Mouse (Mus musculus) spleen, postnatal 10 days (tissue): ENCODE data around the gene Gstm3.
"Not testable (repeated sequence)": the region's sequence is repeated elsewhere in the genome, so short reads cannot be mapped to it uniquely, and the experiment has no call there.

Experiments
- DNase-seq, 2 experiments: peaks; one replicate each; pipeline ENCODE4 v3.0.0; 2021 to 2022; ENCODE audit warnings: low spot score in 2 of 2

Gene Gstm3

GRCm38 (mm10) chr3:107974237-107974636 lies 5.2 kb upstream of the Gstm3 start:
- DNase-seq: no peak

GRCm38 (mm10) chr3:107972070-107972469 lies 3.0 kb upstream of the Gstm3 start:
- DNase-seq: no peak

DNA sequence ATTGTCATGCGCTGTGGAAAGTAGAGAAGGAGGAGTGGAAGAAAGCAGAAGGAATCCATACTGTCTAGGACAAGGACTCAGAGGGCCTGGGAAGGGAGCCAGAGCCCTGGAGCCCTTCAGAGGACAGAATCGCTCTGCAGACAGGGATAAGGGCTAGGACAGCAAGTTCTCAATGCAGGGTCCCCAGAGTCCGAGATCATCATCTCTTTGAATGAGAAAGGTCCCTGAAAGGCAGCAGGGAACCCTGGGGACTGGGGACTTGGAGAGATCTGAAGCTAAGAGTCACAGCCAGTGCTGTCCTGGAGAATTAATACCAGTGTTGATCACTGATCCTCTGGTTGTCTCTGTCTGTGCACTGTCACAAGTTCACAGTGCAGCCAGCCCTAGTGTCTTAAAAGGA lies 2.0 kb upstream of the Gstm3 start:
- DNase-seq: not testable (repeated sequence)

DNA sequence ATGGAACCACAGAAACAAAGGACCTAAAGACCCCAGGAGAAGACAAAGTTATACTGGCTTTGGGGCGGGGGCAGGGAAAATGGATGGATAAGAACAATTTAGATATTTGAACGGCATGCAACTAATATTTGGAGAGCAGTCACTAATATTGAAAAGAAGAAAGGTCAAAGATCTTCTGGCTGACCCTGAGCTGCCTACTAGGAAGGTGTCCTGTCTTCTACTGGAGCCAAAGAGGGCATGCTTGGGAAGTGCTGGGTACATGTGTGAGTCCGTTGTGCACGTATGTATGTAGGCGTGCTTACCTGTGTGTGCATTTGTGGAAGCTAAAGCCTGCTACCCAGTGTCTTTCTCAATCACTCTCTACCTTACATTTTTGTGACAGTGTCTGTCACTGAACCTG lies 2.5 kb downstream of the Gstm3 start:
- no peak for DNase-seq

GRCm38 (mm10) chr3:107965592-107965991 lies 3.5 kb downstream of the Gstm3 start:
- no peak for DNase-seq

DNA sequence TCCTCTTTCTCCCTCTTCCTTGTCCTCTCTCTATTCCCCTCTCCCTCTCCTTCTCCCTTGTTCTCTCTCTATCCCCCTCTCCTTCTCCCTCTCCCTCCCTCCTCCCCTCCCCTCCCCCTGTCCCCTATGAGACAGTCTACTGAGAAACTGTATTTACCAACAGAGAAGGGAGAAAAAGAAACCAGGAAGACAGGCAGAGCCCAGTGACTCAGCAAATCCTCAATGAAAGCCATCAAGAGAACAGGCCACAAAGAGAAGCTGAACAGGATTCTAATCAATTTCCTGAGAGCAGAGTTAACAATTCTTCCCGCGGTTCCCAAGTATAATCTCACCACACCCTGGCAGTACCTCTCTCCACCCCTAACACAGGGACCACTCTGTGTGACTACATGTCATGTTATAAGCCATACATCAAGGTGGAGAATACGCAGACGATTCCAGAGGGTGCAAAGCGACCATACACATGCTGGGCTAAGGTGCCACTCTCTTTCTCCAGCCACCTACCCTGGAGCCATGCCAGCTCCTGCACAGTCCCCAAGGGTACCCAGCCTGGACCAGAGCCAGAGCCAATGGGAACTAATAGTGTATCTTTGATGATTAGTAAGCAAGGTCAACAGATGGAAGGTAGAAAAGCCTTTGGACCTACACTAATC lies 4.3 kb downstream of the Gstm3 start:
- no peak for DNase-seq

DNA sequence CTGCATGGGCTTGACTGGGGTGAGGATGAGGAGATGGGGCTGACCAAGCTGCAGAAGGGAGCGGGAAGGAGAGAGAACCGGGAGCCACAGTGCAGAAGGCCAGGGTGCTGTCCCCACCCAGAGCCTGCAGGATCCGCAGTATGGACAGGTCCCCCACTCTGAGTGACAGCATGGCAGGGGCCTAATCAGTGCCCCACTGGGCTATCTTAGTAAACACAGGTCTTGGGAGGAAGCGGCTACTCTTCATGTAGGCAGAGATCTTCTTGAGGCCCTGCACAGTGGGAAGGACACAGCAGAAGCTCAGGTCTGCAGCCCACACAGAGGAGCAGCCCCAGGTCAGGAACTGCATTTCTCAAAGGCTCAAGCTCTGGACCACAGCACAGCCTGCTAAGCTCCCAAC lies 5.1 kb downstream of the Gstm3 start:
- DNase-seq: no peak

- not testable (repeated sequence) for DNase-seq
Observed at GRCm38 (mm10) chr3:107955260-107955659, 13.8 kb downstream of the Gstm3 start.

DNA sequence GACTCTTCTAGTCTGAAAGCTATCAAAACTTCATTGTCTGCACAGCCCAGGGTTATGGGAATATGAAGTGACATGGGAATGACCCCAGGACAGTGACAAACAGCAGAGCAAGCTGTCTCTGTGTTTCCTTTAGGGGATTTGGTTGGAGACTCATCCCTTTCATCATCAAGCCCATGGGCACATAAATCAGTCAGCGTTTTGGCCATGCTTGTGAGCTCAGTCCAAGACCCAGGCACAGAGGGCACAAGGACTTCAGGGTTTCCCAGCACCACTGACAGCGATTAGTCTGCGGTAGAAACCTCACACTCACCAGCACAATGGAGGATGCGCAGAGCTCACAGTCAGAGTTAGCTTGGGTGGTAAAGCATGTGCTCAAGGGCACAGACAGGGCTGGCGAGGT lies 15.2 kb downstream of the Gstm3 start:
- no peak for DNase-seq

DNA sequence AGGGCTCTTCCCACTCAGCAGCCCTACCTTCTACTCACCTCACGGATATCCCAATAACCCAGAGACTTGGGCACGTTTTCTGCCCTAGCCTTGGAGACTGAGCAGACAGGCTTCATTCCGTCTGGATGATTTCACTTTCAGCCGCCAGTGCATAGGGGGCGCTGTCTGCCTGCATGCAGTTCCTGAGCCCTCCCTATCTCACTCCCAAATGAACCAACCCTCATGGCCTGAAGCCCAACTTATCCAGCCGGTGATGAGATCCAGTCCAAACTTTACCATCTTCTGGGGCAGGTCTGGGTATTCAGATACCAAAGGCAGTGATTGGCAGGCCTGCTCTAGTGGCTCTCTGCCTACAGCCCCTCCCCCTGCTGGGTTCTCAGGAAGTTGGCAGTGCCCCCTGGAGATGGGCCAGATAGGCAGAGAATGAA lies 15.7 kb downstream of the Gstm3 start:
- DNase-seq: peak; percentile 13 to 57

- DNase-seq: no peak
Observed at GRCm38 (mm10) chr3:107950531-107950930, 18.6 kb downstream of the Gstm3 start.

DNA sequence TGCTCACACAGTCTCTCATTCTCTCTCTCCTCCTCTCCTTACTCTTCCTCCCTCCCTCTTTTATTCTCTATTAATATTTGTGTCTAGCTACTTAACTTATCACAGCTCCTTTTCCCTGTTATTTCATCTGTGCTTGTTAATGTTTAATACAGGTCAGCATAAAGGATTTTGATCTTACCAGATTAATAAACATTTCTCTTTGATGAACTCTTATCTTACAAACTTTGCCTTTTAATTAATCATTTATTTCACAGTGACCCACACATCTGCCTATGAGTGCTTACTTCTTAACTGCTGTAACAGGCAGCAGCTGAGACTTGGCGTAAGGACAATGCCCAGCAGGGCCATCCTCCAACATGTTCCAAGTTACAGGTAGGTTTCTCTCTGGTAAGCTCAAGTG lies 19.6 kb downstream of the Gstm3 start:
- not testable (repeated sequence) for DNase-seq

DNA sequence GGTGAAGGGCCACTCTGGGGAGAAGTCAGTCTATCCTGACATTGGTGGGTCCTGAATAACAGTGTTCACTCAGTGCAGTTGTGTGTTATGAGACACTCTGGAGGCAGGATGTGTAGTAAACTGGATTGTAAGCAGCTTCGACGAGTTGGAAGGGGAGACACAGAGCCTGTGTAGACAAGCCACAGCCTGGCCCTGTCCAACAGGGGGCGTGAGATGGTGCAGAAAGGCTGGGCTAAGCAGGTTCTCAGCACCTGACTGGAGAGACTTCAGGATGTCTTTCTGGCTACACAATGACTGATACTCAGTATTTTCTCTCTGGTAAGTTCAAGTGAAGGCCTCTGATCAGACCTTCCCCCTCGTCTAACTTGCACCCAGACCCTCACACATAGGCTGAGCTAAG lies 23.4 kb downstream of the Gstm3 start:
- no peak for DNase-seq

GRCm38 (mm10) chr3:107943239-107943990 lies 25.7 kb downstream of the Gstm3 start, which contains the start of gene Gstm6:
Gstm6 (minus strand) TSS chr3:107943749.
- DNase-seq: no peak

DNA sequence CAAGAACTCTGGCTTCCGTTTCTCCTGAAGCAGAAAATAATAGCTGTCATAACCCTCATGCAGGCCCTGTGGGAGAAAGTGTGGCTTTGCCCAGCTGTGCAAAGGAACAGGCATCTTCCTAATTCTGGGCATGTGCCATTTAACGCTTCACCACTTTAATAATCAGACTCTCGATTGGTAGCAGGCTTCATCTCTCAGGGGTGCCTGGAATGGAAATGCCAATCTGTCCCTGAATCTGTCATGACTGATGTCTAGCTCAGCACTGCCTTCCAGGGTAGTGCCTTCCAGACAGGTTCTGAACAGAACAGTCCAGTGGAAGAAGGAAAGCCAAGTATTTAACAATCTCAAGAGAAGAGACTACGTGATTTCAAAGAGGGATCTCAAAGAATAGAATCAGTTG lies 27.8 kb downstream of the Gstm3 start:
- no peak for DNase-seq

GRCm38 (mm10) chr3:107940524-107940923 lies 28.6 kb downstream of the Gstm3 start:
- no peak for DNase-seq

DNA sequence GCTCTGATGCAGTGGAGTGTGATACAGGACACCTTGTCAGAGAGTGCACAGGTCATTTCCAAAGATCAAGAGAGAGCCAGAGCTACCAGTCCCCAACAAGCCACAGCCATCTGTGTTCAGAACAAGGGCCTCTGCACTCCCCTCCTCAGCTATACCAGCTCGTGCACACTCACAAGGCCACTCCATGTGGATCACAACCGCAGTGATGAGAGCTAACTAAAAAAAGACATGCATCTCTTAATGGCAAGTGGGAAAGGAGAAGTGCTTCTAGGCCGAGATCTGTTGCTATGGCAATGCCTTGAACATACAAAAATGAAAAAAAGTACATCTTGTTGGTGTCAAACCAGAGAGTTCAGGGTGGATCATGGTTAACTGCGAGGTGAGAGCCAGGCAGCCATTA lies 29.3 kb downstream of the Gstm3 start:
- no peak for DNase-seq

DNA sequence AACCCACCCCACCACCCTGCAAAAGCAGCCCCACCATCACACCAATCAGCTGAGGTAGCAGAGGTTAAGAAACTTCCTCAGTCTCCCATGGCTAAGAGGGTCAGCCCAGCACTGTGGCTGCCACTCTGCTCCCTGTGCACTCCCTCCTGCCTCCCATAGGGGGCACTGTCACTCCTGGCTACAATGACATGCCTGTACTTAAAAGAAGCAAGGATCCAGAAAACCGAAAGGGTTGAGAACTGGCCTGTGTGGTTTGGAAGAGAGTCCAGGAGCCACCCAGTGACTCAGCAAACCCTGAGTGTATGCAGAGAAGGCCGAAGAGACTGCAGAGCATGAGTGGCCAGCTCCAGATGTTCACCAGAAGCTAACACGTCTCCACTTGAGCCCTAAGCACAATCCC lies 29.7 kb downstream of the Gstm3 start:
- peak; percentile 16 to 58 for DNase-seq

GRCm38 (mm10) chr3:107935888-107936287 lies 33.2 kb downstream of the Gstm3 start:
- no peak for DNase-seq

DNA sequence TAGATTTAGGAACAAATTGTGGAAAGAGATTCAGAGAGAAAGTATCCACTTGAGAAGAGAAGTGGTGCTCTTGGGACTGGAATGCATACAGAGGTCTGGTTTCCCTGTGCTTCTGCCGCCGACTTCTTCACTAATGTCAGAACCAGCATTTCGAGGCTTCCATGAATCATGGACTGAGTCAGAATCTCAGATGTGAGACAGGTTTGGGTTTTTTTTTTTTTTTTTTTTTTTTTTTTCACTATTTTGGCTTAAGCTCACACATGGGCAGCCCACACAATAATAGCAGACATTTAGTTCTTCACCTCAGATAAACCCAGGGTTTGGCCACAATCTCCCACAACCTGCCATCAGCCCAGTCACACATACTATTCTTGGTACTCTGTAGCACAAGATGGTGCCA lies 33.8 kb downstream of the Gstm3 start:
- DNase-seq: no peak

DNA sequence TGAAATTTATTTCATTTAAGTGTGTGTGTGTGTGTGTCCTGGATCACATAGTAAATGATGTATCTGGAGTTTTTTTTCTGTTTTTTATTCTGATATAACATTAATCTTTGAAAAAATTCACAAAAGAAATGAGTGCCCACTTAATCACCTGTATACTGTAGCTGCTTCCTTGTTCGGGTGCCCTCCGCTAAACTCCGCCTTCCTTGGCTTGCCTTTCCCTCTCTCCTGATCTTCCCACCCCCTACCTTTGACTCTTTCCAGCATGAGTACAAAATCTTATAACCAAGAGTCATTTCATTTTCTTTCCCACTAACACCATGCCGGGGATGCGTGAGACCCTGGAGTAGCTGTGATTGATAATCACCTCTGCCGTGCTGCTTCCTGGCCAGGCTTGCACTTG lies 37.0 kb downstream of the Gstm3 start:
- no peak for DNase-seq

- peak; percentile 50 to 89 for DNase-seq
Observed at GRCm38 (mm10) chr3:107931670-107932069, 37.4 kb downstream of the Gstm3 start, which contains the start of gene Gstm7. Gstm7 (minus strand) TSS chr3:107931817.

- DNase-seq: no peak
Observed at GRCm38 (mm10) chr3:107931134-107931533, 37.9 kb downstream of the Gstm3 start.
